Mouse (Mus musculus): ENCODE data around the gene Tubb4b.
A peak's percentile ranks its signal among the peaks of the same experiment; 100 is the strongest.

The Tubb4b gene

DNA sequence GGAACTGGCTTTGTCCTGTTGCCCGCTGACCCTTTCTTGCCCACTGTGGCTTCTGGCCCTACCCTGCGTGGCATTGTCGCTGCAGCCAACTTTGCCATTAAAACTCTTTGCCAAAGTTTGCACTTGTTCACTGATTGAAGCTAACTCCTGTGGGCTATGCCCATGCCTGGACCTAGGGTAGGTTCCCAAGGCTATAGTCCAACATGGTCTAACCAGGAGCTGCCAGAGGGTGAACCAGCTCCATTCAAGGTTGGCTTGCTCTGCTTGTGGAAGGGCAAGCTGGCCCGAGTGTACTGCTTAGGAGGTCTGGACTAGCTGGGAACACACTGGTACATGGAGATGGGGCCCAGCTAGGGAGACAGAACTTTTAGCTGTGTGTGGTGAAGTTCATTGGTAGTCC is 19.6 kb upstream of the Tubb4b start:
- DNase-seq (ENCODE audit: low read depth) = no peak

- no peak for DNase-seq (ENCODE audit: low read depth)
Observed at GRCm38 (mm10) chr2:25243342-25243741, 18.8 kb upstream of the Tubb4b start.

- DNase-seq (ENCODE audit: low read depth) = no peak
Observed at GRCm38 (mm10) chr2:25242101-25242506, 17.6 kb upstream of the Tubb4b start, which contains the start of the genes Rnf208 and Cysrt1. Gene Rnf208, plus strand, starts transcription at chr2:25242255. Gene Cysrt1, minus strand, starts transcription at chr2:25242452.

DNA sequence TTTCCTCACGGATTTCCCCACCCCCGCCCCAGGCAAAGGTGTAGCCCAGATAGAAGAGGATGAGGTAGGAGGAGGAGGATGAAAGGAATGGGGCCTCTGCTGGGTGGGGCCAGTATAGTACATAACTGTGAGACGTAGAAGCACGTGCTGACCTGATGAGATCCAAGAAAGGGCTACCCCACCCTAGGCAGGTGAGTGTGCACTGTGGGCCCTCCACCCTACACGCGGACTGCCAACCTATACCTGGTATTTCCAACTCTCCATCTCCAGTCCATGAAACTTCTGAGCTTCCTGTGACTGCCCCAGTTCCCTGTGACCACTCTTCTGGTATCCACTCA is 16.9 kb upstream of the Tubb4b start:
- DNase-seq (ENCODE audit: low read depth) = no peak

GRCm38 (mm10) chr2:25240723-25241437 is 16.4 kb upstream of the Tubb4b start:
- DNase-seq (ENCODE audit: low read depth) = no peak

- DNase-seq (ENCODE audit: low read depth) = no peak
Observed at GRCm38 (mm10) chr2:25240310-25240709, 15.8 kb upstream of the Tubb4b start.

GRCm38 (mm10) chr2:25239766-25240165 is 15.3 kb upstream of the Tubb4b start:
- no peak for DNase-seq (ENCODE audit: low read depth)

DNA sequence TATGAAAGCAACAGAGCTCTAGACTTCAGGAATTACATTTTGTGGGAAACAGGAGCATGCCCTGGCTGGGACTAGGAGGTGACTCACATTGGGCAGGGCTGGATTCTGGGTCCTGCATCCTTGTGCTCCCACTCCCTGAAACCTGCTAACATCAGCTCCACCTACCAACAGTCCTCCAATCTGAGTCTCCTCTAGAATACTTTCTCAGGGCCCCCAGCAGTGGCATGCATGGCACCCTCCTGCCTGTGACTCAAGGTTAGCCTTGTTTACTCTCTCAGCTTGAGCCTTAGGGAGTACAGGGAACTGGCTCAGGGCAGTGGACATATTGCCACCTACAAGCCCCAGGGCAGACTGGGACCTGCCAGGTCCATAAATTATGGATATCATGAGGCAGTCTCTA is 13.6 kb upstream of the Tubb4b start:
- no peak for DNase-seq (ENCODE audit: low read depth)

DNA sequence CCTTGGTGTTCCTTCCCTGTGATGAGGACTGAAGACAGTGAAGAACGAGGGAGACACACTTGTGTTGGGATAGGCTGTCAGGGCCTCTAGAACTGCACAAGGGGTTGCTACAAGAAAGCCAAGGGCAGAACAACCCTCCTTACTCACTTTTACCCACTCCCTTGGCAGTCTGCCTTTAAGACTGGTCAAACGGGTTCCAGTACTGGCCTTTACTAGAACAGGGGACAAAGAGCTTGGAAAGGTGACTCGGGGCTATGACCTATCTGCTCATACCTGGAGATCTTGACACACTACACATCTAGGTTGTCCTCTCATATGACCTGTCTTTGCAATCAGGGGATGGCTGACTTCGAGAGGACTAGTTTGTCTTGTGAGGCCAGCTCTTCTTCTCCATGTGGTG is 13.0 kb upstream of the Tubb4b start:
- no peak for DNase-seq (ENCODE audit: low read depth)

- DNase-seq (ENCODE audit: low read depth) = no peak
Observed at GRCm38 (mm10) chr2:25236614-25237013, 12.1 kb upstream of the Tubb4b start, which contains the start of gene Rnf224. Gene Rnf224, minus strand, starts transcription at chr2:25236787.

GRCm38 (mm10) chr2:25234551-25235220 is 10.2 kb upstream of the Tubb4b start:
- no peak for DNase-seq (ENCODE audit: low read depth)

- no peak for DNase-seq (ENCODE audit: low read depth)
Observed at GRCm38 (mm10) chr2:25234050-25234449, 9.5 kb upstream of the Tubb4b start, which contains the start of gene Slc34a3. Gene Slc34a3, minus strand, starts transcription at chr2:25234364.

DNA sequence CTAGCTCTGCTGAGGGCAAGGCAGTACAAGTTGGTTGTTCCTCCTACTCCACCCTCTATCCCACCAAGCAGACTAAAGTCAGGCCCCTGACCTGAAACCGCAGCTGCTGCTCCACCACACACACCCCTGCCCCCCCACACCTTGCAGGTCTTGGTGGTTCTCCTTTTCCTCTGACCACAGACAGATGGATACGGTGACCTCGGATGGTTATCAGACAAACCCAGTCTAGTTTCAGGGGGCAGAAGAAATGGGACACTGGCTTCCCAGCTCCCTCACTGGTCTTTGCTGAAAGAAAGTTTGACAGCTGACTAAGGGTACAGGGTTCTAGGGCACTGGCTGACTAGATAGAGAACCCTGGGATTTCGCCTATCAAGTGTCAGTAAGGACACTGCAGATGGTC is 8.9 kb upstream of the Tubb4b start:
- DNase-seq (ENCODE audit: low read depth) = no peak

- DNase-seq (ENCODE audit: low read depth) = no peak
Observed at GRCm38 (mm10) chr2:25231038-25231437, 6.5 kb upstream of the Tubb4b start.

- no peak for DNase-seq (ENCODE audit: low read depth)
Observed at GRCm38 (mm10) chr2:25230581-25230980, 6.1 kb upstream of the Tubb4b start.

DNA sequence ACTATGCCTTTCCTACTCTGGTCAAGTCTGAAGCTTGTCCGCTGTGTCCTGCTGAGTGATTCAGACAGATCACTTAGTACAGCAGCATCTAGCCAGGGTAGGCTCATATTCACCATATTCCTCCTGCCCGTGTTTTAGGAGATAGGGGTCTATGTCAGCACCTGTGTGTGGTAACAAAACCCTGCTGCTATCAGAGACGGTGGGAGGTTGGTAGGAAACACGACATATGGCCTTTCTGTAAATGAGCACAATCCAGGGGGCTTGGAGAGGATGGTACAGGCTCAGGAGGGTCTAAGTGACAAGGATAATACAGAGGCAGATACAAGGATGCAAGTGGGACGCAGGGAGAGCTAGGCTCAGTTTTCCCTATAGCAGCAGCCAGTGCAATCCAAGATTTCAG is 5.1 kb upstream of the Tubb4b start:
- no peak for DNase-seq (ENCODE audit: low read depth)

DNA sequence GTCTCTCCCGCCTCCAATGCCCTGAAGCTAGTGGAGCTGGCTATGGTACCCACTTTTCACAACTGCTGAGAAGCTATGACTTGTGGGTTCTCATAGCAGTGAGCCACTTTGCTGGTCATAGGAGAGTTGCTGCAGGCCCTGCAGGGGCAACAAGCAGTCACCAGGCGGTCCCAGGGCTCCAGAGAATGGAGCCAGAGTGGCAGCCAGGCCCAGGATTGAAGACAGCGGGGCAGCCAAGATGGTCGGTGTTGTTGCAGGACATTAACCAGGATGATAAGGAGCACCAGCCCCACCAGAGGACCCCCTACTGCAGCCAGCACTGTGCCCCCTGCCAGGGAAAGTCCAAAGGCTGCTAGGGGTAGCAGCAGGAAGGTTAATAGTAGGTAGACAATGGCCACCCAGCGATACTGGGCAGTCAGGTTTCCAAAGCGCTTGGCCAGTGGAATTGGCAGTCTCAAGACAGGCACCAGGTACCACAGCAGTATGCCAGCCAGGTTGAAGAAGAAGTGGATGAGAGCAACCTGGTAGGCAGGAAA is 4.6 kb upstream of the Tubb4b start:
- no peak for DNase-seq (ENCODE audit: low read depth)

- DNase-seq (ENCODE audit: low read depth) = peak; percentile 87
Observed at GRCm38 (mm10) chr2:25228431-25228889, 4.0 kb upstream of the Tubb4b start.

- DNase-seq (ENCODE audit: low read depth) = no peak
Observed at GRCm38 (mm10) chr2:25227406-25227805, 2.9 kb upstream of the Tubb4b start.

DNA sequence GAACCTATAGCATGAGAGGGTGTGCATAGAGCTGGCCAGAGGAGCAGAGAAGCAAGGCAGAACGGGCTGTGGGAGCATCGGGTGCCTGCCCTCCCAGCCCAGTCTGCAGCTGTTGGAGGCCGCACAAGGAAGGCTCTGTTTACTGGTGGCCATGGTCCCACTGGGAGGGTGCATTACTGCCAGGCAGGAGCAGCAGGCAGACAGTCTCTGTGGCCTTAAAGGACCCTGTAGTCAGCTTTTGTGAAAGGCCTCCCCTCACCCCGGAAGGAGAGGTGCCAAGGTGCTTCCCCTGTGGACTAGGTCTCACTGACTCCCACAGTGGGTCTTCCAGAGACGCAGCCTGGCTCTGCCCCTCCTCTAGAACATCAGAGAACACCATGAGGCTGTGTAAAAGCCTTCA is 2.4 kb upstream of the Tubb4b start:
- no peak for DNase-seq (ENCODE audit: low read depth)

DNA sequence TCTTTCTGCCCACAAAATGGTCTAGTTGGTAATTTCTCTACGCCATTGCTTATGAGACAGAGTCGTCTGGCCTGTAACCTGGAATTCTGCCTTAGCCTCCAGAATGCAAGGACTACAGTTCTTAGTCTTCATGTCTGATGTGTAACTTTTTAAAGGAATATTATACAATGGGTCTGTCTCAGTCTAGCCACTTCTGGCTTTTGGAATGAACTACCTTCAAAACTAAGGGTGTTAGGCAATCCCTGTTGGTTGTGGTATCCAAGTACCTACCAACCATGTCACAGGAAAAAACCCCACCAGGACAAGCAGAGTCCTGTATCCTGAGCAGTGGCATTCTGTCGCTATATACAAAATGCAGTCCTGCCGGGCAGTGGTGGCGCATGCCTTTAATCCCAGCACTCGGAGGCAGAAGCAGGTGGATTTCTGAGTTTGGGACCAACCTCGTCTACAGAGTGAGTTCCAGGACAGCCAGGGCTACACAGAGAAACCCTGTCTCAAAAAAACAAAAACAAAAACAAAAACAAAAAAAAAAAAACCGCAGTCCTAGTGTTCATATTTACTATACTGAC is 1.4 kb upstream of the Tubb4b start:
- no peak for DNase-seq (ENCODE audit: low read depth)

- peak; percentile 99 for DNase-seq (ENCODE audit: low read depth)
Observed at GRCm38 (mm10) chr2:25224766-25225752, 557 bp upstream of the Tubb4b start.
